Mouse (Mus musculus): ENCODE results near the gene Narfl.

DNA sequence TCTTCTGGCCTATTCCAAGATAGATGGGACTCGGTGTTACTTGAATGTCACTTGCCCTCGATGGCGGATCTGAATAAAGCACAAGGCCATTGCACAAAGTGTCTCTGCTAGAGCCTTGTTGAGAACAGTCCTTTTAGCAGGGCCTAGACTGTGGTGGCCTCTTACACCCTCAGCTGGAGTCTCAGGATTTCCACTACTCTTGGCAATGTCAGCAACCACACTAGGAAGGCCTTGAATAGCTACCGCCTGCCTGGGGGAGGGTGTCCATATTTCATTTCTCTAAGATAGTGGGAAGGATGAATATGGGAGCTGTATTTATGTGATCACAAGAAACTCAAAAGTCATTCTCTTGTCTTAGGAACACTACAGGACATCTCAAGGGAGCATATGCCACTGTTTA, 25.3 kb upstream of the Narfl start:
- no peak for TF ChIP-seq CTCF (IDR thresholded peaks at IDR 0.05; ENCODE audit: low read depth, low read length)
- TF ChIP-seq POLR2A (IDR thresholded peaks at IDR 0.05; ENCODE audit: borderline replicate concordance, low read depth, low read length), result no peak
